Mouse (Mus musculus): ENCODE results near the gene Jpt1.

GRCm38 (mm10) chr11:115520218-115520617 is 6.0 kb upstream of the Jpt1 start:
- TF ChIP-seq POLR2A (IDR thresholded peaks at IDR 0.05; ENCODE audit: borderline replicate concordance, extremely low read depth, insufficient read depth, insufficient read length, poor library complexity, severe bottlenecking) (no peak), CTCF (IDR thresholded peaks at IDR 0.05; ENCODE audit: borderline replicate concordance, extremely low read depth, insufficient read depth, insufficient read length) (no peak)

Data from brain, embryonic 14.5 days (tissue).